Mouse (Mus musculus): ENCODE data around the gene Olfr1162.
"Not testable (repeated sequence)": the region's sequence is repeated elsewhere in the genome, so short reads cannot be mapped to it uniquely, and the experiment has no call there.

Olfr1162 gene

GRCm38 (mm10) chr2:88051029-88051428 lies at the start of gene Olfr1162:
Gene Olfr1162 (minus strand): TSS chr2:88051129.
- no peak for DNase-seq (ENCODE audit: low spot score in 2 of 2)

DNA sequence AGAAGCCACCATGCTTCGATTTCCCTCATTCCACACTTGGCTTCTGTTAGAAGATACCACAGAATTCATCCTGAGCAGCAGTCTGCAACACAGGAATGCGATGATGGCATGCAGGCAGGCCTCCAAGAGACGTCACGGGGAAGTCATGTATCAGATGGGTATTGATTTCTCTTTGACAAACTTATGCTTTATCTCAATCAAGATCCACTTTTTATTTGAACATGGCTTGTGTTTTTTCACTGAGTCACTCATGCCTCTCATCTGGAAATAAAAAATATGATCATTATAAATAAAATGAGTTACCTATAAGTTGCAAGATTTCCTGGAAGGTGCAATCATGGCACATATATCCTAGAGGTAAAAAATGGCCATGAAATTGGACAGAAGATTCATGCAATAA lies 42.9 kb upstream of the Olfr1162 start, which contains the start of gene Olfr1164:
Gene Olfr1164, minus strand, starts transcription at position 101 of the 400 bp plus-strand sequence.
- DNase-seq (ENCODE audit: low spot score in 2 of 2), result no peak

DNA sequence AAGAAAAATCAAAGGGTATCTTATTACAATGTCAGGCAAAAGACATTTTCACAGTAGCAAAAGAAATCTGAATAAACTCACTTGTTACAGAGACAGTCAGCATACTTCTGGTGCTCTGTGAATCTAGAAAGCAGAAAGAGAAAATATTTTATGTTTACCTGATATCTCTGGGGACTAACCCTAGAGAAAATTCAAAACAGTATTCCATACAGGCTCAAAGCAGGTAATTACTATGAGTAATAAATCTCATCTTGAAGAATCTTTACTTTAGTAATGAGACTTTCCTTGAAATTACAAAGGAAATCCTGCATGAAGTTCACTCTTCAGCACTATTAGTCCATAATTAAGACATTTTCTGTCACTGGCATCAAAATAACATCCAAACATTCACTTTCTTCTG lies 20.8 kb upstream of the Olfr1162 start, which contains the start of gene Olfr1163:
Gene Olfr1163, minus strand, starts transcription at position 101 of the 400 bp plus-strand sequence.
- no peak for DNase-seq (ENCODE audit: low spot score in 2 of 2)

DNA sequence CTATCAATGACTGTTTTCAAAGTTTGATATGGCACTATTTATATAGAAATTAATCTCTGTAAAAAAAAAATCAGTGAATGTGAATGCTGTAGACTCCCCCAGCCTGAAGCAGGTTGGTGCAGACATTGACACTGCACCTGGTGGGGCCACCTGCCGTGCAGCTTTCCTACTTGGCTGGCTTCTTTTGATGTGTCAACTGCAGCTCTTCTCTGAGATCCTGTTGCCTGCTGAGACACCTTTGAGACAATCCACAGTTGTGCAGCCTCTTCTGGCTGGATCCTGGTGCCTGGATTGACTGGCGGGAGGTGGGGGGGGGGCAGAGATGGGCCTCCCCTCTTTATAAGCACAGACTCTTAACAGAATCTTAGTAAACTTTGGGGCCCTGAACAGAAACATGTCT lies 12.7 kb upstream of the Olfr1162 start:
- no peak for DNase-seq (ENCODE audit: low spot score in 2 of 2)

DNA sequence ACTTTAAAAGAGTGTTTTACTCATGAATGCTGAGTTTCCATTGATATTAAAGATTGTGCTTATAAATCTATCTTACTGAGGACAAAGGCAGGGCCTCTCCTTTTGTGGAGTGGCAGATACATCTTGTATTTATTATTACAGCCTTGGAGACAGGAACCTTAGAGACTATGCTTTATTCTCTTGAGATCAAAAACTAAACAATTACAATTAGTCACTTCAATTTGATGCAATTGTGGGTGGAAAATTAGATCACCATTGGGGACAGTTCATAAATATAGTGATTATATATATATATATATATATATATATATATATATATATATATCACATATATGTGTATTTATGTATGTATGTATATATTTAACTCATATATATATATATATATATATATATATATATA lies 13.3 kb downstream of the Olfr1162 start, which contains the start of gene Olfr73:
Gene Olfr73, minus strand, starts transcription at position 101 of the 400 bp plus-strand sequence.
- DNase-seq (ENCODE audit: low spot score in 2 of 2), result no peak

GRCm38 (mm10) chr2:88022474-88022873 lies 28.5 kb downstream of the Olfr1162 start, which contains the start of gene Olfr1161:
Gene Olfr1161 (plus strand): TSS chr2:88022774.
- DNase-seq (ENCODE audit: low spot score in 2 of 2), result not testable (repeated sequence)

GRCm38 (mm10) chr2:88007515-88008318 lies 43.2 kb downstream of the Olfr1162 start, which contains the start of gene Olfr1160:
Gene Olfr1160 (minus strand): TSS chr2:88008268.
- no peak for DNase-seq (ENCODE audit: low spot score in 2 of 2)
